Mouse (Mus musculus) Patski (cell line): ENCODE data around the gene Setd1b. TPM values are rescaled to one million over a fixed set of nuclear protein-coding genes. Genes with fewer than 3 reads are reported as not detected.

Experiments
- ATAC-seq: fragments of 100-300 bp; one replicate; pipeline ENCODE4 v1.8.0; 2021
- CTCF ChIA-PET: fragments of 350-600 bp; sonication (Branson Sonifier 250); formaldehyde crosslinking; loops from one replicate; lab custom pipeline; 2022; ENCODE audit warnings: inconsistent platforms; lab: Charles Lee
- POLR2A ChIA-PET: fragments of 350-600 bp; sonication (Branson Sonifier 250); formaldehyde crosslinking; loops from one replicate; lab custom pipeline; 2022; ENCODE audit warnings: antibody characterized with exemption, inconsistent platforms; lab: Charles Lee
- DNase-seq: peaks from one replicate; pipeline ENCODE4 v3.0.0-alpha.2; 2011; ENCODE audit warnings: low read depth, low spot score
- H3K27me3 ChIP-seq: fragments of 371-371 bp; one replicate; pipeline ENCODE4 v1.5.1; 2021
- CTCF ChIP-seq: fragments of 100-300 bp; IDR thresholded peaks from one replicate; pipeline ENCODE4 v1.5.1; 2021
- in situ Hi-C: fragments of 300-500 bp; cut with MboI; formaldehyde crosslinking; loops from 3 replicates; pipeline ENCODE4 v1.11.1; 2018; ENCODE audit warnings: low pct_unique_long_range_greater_than_20kb, mixed read lengths
- polyA plus RNA-seq: library from polyadenylated mRNA; unstranded; gene quantifications from one replicate; pipeline ENCODE4 v1.2.3, GENCODE M21; 2021

Gene Setd1b
- polyA plus RNA-seq, 1 experiment from 2014 or later, result 8.1 TPM

GRCm38 (mm10) chr5:123167591-123167990 lies 25.6 kb downstream of the Setd1b start:
- in situ Hi-C loops, result no loop called here
- no peaks in the 10 kb centered on the region for H3K27me3 ChIP-seq
- CTCF ChIA-PET, result interaction anchor here (6.1 kb wide), 1 partner anchor 12 kb away, joined by 40 read pairs; no protein-coding TSS in a partner anchor
- TF ChIP-seq CTCF, result no peak
- ATAC-seq (no peak), DNase-seq (no peak)
- POLR2A ChIA-PET, result interaction anchor here (0.6 to 0.7 kb wide), 2 partner anchors 12 to 44 kb away, joined by 3 read pairs; no protein-coding TSS in a partner anchor

GRCm38 (mm10) chr5:123169284-123169683 lies 27.3 kb downstream of the Setd1b start, which contains the start of gene Psmd9:
Gene Psmd9 (plus strand): TSS chr5:123169413.
- ChIA-PET CTCF (interaction anchor here (1.0 to 6.1 kb wide), 8 partner anchors 14 to 105 kb away, joined by 3 to 40 read pairs (median 8); partner anchors contain the start of gene Tmem120b), POLR2A (no interaction called here)
- DNase-seq (no peak), ATAC-seq (no peak)
- TF ChIP-seq CTCF, result no peak
- in situ Hi-C loops, result no loop called here
- H3K27me3 ChIP-seq, result no peaks in the 10 kb centered on the region

GRCm38 (mm10) chr5:123170365-123170764 lies 28.4 kb downstream of the Setd1b start:
- in situ Hi-C loops, result loop anchor here (5.0 kb wide), 1 partner anchor 108 kb away; no protein-coding TSS in a partner anchor
- no peak for TF ChIP-seq CTCF
- ChIA-PET CTCF (interaction anchor here (0.7 to 6.1 kb wide), 8 partner anchors 15 to 112 kb away, joined by 4 to 40 read pairs (median 8); partner anchors contain the start of gene Tmem120b), POLR2A (no interaction called here)
- ATAC-seq (no peak), DNase-seq (no peak)
- H3K27me3 ChIP-seq, result no peaks in the 10 kb centered on the region

- TF ChIP-seq CTCF, result peak; percentile 99
- ATAC-seq (peak; percentile 60), DNase-seq (no peak)
- ChIA-PET CTCF (interaction anchor here (0.8 to 6.1 kb wide), 10 partner anchors 17 to 202 kb away, joined by 3 to 40 read pairs (median 8); no protein-coding TSS in a partner anchor), POLR2A (interaction anchor here (1.1 kb wide), 1 partner anchor 39 kb away, joined by 3 read pairs; no protein-coding TSS in a partner anchor)
- in situ Hi-C loops, result loop anchor here (5.0 kb wide), 1 partner anchor 109 kb away; no protein-coding TSS in a partner anchor
- peaks cover 7% of the 10 kb centered on the region for H3K27me3 ChIP-seq
Observed at GRCm38 (mm10) chr5:123171646-123172350, 29.8 kb downstream of the Setd1b start.

GRCm38 (mm10) chr5:123178792-123179191 lies 36.8 kb downstream of the Setd1b start:
- no peak for TF ChIP-seq CTCF
- CTCF ChIA-PET, result interaction anchor here (0.7 kb wide), 1 partner anchor 22 kb away, joined by 3 read pairs; no protein-coding TSS in a partner anchor
- DNase-seq (no peak), ATAC-seq (no peak)
- H3K27me3 ChIP-seq, result peaks cover 14% of the 10 kb centered on the region
- in situ Hi-C loops, result no loop called here
- POLR2A ChIA-PET, result no interaction called here

GRCm38 (mm10) chr5:123180390-123180789 lies 38.4 kb downstream of the Setd1b start:
- in situ Hi-C loops, result no loop called here
- ChIA-PET POLR2A (interaction anchor here (0.7 kb wide), 1 partner anchor 11 kb away, joined by 3 read pairs; no protein-coding TSS in a partner anchor), CTCF (no interaction called here)
- DNase-seq, result no peak
- no peak for TF ChIP-seq CTCF
- peaks cover 22% of the 10 kb centered on the region for H3K27me3 ChIP-seq
- ATAC-seq, result no peak

- in situ Hi-C loops, result no loop called here
- no peak for TF ChIP-seq CTCF
- peaks cover 15% of the 10 kb centered on the region for H3K27me3 ChIP-seq
- CTCF ChIA-PET, result no interaction called here
- DNase-seq, result no peak
- POLR2A ChIA-PET, result no interaction called here
- no peak for ATAC-seq
Observed at GRCm38 (mm10) chr5:123181536-123181935, 39.5 kb downstream of the Setd1b start.

- DNase-seq, result no peak
- no peak for TF ChIP-seq CTCF
- in situ Hi-C loops, result no loop called here
- ChIA-PET POLR2A (no interaction called here), CTCF (no interaction called here)
- no peak for ATAC-seq
- peaks cover 10% of the 10 kb centered on the region for H3K27me3 ChIP-seq
Observed at GRCm38 (mm10) chr5:123182651-123183050, 40.7 kb downstream of the Setd1b start, which contains the start of gene Hpd. Gene Hpd (minus strand): TSS chr5:123182727.

GRCm38 (mm10) chr5:123185966-123186365 lies 44.0 kb downstream of the Setd1b start:
- ATAC-seq, result no peak

GRCm38 (mm10) chr5:123187306-123187705 lies 45.3 kb downstream of the Setd1b start:
- no peak for ATAC-seq
- TF ChIP-seq CTCF, result no peak
- no peak for DNase-seq
- ChIA-PET CTCF (interaction anchor here (0.7 kb wide), 1 partner anchor 18 kb away, joined by 3 read pairs; the partner anchor contains the start of gene Psmd9), POLR2A (no interaction called here)
- in situ Hi-C loops, result no loop called here
- peaks cover 7% of the 10 kb centered on the region for H3K27me3 ChIP-seq

More at GRCm38 (mm10) chr5:123185966-123186365, 44.0 kb downstream of the Setd1b start:
- ChIA-PET POLR2A (no interaction called here), CTCF (no interaction called here)
- peaks cover 7% of the 10 kb centered on the region for H3K27me3 ChIP-seq
- no peak for TF ChIP-seq CTCF
- in situ Hi-C loops, result no loop called here
- DNase-seq, result no peak

- in situ Hi-C loops, result loop anchor here (5.0 kb wide), 1 partner anchor 36 kb away; no protein-coding TSS in a partner anchor
- H3K27me3 ChIP-seq, result no peaks in the 10 kb centered on the region
- TF ChIP-seq CTCF, result no peak
- CTCF ChIA-PET, result no interaction called here
- DNase-seq, result no peak
- POLR2A ChIA-PET, result no interaction called here
- no peak for ATAC-seq
Observed at GRCm38 (mm10) chr5:123190912-123191311, 48.9 kb downstream of the Setd1b start.
